ENCODE assay signal across 13 mouse cellular contexts in the genomic region with DNA sequence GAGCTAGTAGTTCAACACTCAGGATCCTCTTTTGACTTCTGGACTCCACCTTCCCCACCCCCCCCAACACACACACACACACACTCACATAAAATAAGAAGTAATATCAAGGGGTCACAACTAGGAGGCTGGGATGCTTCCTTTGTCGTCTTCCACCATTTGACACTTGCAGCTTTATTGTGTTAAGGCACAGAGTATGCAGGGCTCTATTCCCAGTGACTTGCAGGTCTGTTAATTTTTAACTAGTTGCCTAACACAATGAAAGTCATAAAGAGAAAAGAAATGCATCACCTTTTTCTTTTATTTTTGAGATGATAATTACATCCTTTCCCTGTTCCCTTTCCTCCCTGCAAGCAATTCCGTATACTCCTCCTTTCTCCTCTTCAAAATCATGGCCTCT.
"Had no signal": no experiment of that assay in that cellular context is flagged by ENCODE, and none has a peak within 500 bp of the region (broad histone marks: within the 10 kb centered on the region; RNA-seq: fewer than 3 reads in every experiment).

No protein-coding gene starts in this region.

- H3K4me1 ChIP-seq: megakaryocyte, embryonic 14.5 days; neural tube, embryonic 13.5 days; stomach, embryonic 15.5 days had no signal

- H3K9ac ChIP-seq: lung, embryonic 14.5 days; neural tube, embryonic 13.5 days; stomach, embryonic 15.5 days had no signal

- DNase-seq: kidney, adult 8-10 months; kidney, postnatal 25 days; lung, embryonic 14.5 days; lung, postnatal 10 days; lung, postnatal 4 days; right cerebral cortex, postnatal 14 days had no signal

- H3K36me3 ChIP-seq: limb, embryonic 10.5 days; neural tube, embryonic 13.5 days; stomach, embryonic 15.5 days had no signal

- H3K4me2 ChIP-seq: lung, embryonic 14.5 days; midbrain, embryonic 11.5 days; neural tube, embryonic 13.5 days; stomach, embryonic 15.5 days had no signal

- H3K27ac ChIP-seq: left cerebral cortex, adult 2 months; limb, embryonic 10.5 days; neural tube, embryonic 13.5 days; stomach, embryonic 15.5 days had no signal

- H3K9me3 ChIP-seq: limb, embryonic 10.5 days; megakaryocyte, embryonic 14.5 days; neural tube, embryonic 13.5 days; stomach, embryonic 15.5 days had no signal

- ATAC-seq: midbrain, embryonic 16.5 days had no signal

- H3K4me3 ChIP-seq: left cerebral cortex, adult 2 months; limb, embryonic 10.5 days; megakaryocyte, embryonic 14.5 days; neural tube, embryonic 13.5 days; stomach, embryonic 15.5 days had no signal

- H3K27me3 ChIP-seq: megakaryocyte, embryonic 14.5 days; neural tube, embryonic 13.5 days; stomach, embryonic 15.5 days had no signal
